Mouse (Mus musculus) brain, embryonic 18.5 days (tissue): ENCODE results near the gene Hoxc6.

ENCODE experiments used
- DNase-seq: peaks from one replicate; pipeline ENCODE4 v3.0.0-alpha.2; 2012; ENCODE audit warnings: low read depth, low spot score

The Hoxc6 gene

GRCm38 (mm10) chr15:102997939-102998355, at the start of gene Hoxc6:
Gene Hoxc6, plus strand, starts transcription at chr15:102998257.
- DNase-seq, result no peak

GRCm38 (mm10) chr15:102948842-102949241, 49.2 kb upstream of the Hoxc6 start:
- DNase-seq, result no peak

- DNase-seq, result no peak
These were observed 48.4 kb upstream of the Hoxc6 start for GRCm38 (mm10) chr15:102949696-102950095.

GRCm38 (mm10) chr15:102950877-102951276, 47.2 kb upstream of the Hoxc6 start:
- DNase-seq, result no peak

GRCm38 (mm10) chr15:102953561-102953960, 44.5 kb upstream of the Hoxc6 start:
- DNase-seq, result no peak

- no peak for DNase-seq
These were observed 43.7 kb upstream of the Hoxc6 start, which contains the start of gene Hoxc11 for GRCm38 (mm10) chr15:102954192-102955006. Gene Hoxc11, plus strand, starts transcription at chr15:102954427.

GRCm38 (mm10) chr15:102955007-102955382, 43.1 kb upstream of the Hoxc6 start:
- DNase-seq, result no peak

- DNase-seq, result no peak
These were observed 42.0 kb upstream of the Hoxc6 start for GRCm38 (mm10) chr15:102955833-102956640.

- DNase-seq, result no peak
These were observed 41.2 kb upstream of the Hoxc6 start for GRCm38 (mm10) chr15:102956906-102957305.

GRCm38 (mm10) chr15:102959663-102960191, 38.3 kb upstream of the Hoxc6 start:
- DNase-seq, result no peak

GRCm38 (mm10) chr15:102961728-102962127, 36.3 kb upstream of the Hoxc6 start:
- no peak for DNase-seq

GRCm38 (mm10) chr15:102962492-102962891, 35.6 kb upstream of the Hoxc6 start:
- no peak for DNase-seq

GRCm38 (mm10) chr15:102963259-102963658, 34.8 kb upstream of the Hoxc6 start:
- DNase-seq, result no peak

GRCm38 (mm10) chr15:102963671-102964640, 34.1 kb upstream of the Hoxc6 start:
- DNase-seq, result no peak

GRCm38 (mm10) chr15:102965003-102965891, 32.8 kb upstream of the Hoxc6 start:
- no peak for DNase-seq

GRCm38 (mm10) chr15:102965892-102966775, 31.9 kb upstream of the Hoxc6 start:
- DNase-seq, result no peak

GRCm38 (mm10) chr15:102966776-102967311, 31.2 kb upstream of the Hoxc6 start, which contains the start of gene Hoxc10:
Gene Hoxc10, plus strand, starts transcription at chr15:102966796.
- no peak for DNase-seq

- DNase-seq, result no peak
These were observed 30.8 kb upstream of the Hoxc6 start, which contains the start of gene Hoxc5 for GRCm38 (mm10) chr15:102967312-102967510. Gene Hoxc5, plus strand, starts transcription at chr15:102967443.
